Mouse (Mus musculus): ENCODE measurements at regions not wholly inside any gene's neighbourhood (a gene's known extent, or its start where the extent isn't known, plus 50 kb on each side); places are given as distances from the start of the nearest gene placed in this dataset.
"Not testable (repeated sequence)": the region's sequence is repeated elsewhere in the genome, so short reads cannot be mapped to it uniquely, and the experiment has no call there.

GRCm38 (mm10) chr3:147841357-147841756 lies 989.2 kb downstream of the Ttll7 start:
- DNase-seq (ENCODE audit: low spot score in 2 of 2) = no peak

GRCm38 (mm10) chr3:147838816-147839215 lies 986.6 kb downstream of the Ttll7 start:
- DNase-seq (ENCODE audit: low spot score in 2 of 2) = no peak

GRCm38 (mm10) chr3:147835716-147836115 lies 983.5 kb downstream of the Ttll7 start:
- no peak for DNase-seq (ENCODE audit: low spot score in 2 of 2)

- no peak for DNase-seq (ENCODE audit: low spot score in 2 of 2)
These were observed 973.2 kb downstream of the Ttll7 start for GRCm38 (mm10) chr3:147825337-147825736.

- DNase-seq (ENCODE audit: low spot score in 2 of 2) = no peak
These were observed 972.3 kb downstream of the Ttll7 start for GRCm38 (mm10) chr3:147824451-147824850.

- DNase-seq (ENCODE audit: low spot score in 2 of 2) = no peak
These were observed 962.0 kb downstream of the Ttll7 start for GRCm38 (mm10) chr3:147814080-147814650.

- DNase-seq (ENCODE audit: low spot score in 2 of 2) = no peak
These were observed 950.4 kb downstream of the Ttll7 start for GRCm38 (mm10) chr3:147802546-147802945.

GRCm38 (mm10) chr3:147796524-147796923 lies 944.4 kb downstream of the Ttll7 start:
- DNase-seq (ENCODE audit: low spot score in 2 of 2) = peak in 1 of 2 experiments; percentile 12

- DNase-seq (ENCODE audit: low spot score in 2 of 2) = no peak
These were observed 942.9 kb downstream of the Ttll7 start for GRCm38 (mm10) chr3:147795116-147795515.

- no peak for DNase-seq (ENCODE audit: low spot score in 2 of 2)
These were observed 934.4 kb downstream of the Ttll7 start for GRCm38 (mm10) chr3:147786555-147786954.

- DNase-seq (ENCODE audit: low spot score in 2 of 2) = no peak
These were observed 898.6 kb downstream of the Ttll7 start for GRCm38 (mm10) chr3:147750842-147751191.

- no peak for DNase-seq (ENCODE audit: low spot score in 2 of 2)
These were observed 898.0 kb downstream of the Ttll7 start for GRCm38 (mm10) chr3:147749939-147750841.

- DNase-seq (ENCODE audit: low spot score in 2 of 2) = no peak
These were observed 897.3 kb downstream of the Ttll7 start for GRCm38 (mm10) chr3:147749442-147749841.

GRCm38 (mm10) chr3:147736673-147737439 lies 884.7 kb downstream of the Ttll7 start:
- no peak for DNase-seq (ENCODE audit: low spot score in 2 of 2)

- no peak for DNase-seq (ENCODE audit: low spot score in 2 of 2)
These were observed 864.2 kb downstream of the Ttll7 start for GRCm38 (mm10) chr3:147716391-147716790.

- no peak for DNase-seq (ENCODE audit: low spot score in 2 of 2)
These were observed 855.2 kb downstream of the Ttll7 start for GRCm38 (mm10) chr3:147707401-147707801.

GRCm38 (mm10) chr3:147683730-147684129 lies 831.6 kb downstream of the Ttll7 start:
- no peak for DNase-seq (ENCODE audit: low spot score in 2 of 2)

- DNase-seq (ENCODE audit: low spot score in 2 of 2) = no peak
These were observed 828.1 kb downstream of the Ttll7 start for GRCm38 (mm10) chr3:147680299-147680698.

- DNase-seq (ENCODE audit: low spot score in 2 of 2) = no peak
These were observed 810.4 kb downstream of the Ttll7 start for GRCm38 (mm10) chr3:147662572-147662971.

GRCm38 (mm10) chr3:147652849-147653248 lies 800.7 kb downstream of the Ttll7 start:
- DNase-seq (ENCODE audit: low spot score in 2 of 2) = no peak

GRCm38 (mm10) chr3:147635486-147635885 lies 783.3 kb downstream of the Ttll7 start:
- DNase-seq (ENCODE audit: low spot score in 2 of 2) = not testable (repeated sequence)

- no peak for DNase-seq (ENCODE audit: low spot score in 2 of 2)
These were observed 779.0 kb downstream of the Ttll7 start for GRCm38 (mm10) chr3:147631151-147631550.

All from right cerebral cortex, postnatal 36 days (tissue).